Mouse (Mus musculus) urinary bladder, postnatal 10 days (tissue): ENCODE data around the gene Rfxap.
A peak's percentile ranks its signal among the peaks of the same experiment; 100 is the strongest.

Source experiments
- DNase-seq: peaks from one replicate; pipeline ENCODE4 v3.0.0; 2022; ENCODE audit warnings: low spot score

Rfxap gene

DNA sequence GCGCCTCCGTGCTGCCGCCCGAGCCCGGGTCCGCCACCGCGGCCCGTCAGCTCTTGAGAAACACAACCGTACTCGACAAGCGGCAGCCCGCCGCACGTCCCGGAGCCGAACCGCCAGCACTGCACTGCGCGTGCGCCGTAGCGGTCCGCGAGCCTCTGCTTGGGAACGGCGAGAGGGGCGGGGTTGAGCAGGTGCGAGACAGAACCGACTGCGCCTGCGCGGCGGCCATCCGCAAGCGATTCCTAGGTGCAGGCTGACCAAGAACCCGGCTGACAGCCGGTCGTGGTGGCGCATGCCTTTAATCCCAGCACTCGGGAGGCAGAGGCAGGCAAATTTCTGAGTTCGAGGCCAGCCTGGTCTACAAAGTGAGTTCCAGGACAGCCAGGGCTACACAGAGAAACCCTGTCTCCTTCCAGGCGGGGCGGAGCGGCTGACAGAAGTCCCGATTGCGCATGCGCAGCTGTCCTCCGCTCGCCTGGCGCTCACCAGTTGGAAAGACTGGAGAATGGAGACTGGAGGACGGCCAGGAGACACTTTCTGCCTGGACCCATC lies at the start of gene Rfxap:
Gene Rfxap, minus strand, starts transcription at position 126 of the 552 bp plus-strand sequence.
- DNase-seq = peak; percentile 77

DNA sequence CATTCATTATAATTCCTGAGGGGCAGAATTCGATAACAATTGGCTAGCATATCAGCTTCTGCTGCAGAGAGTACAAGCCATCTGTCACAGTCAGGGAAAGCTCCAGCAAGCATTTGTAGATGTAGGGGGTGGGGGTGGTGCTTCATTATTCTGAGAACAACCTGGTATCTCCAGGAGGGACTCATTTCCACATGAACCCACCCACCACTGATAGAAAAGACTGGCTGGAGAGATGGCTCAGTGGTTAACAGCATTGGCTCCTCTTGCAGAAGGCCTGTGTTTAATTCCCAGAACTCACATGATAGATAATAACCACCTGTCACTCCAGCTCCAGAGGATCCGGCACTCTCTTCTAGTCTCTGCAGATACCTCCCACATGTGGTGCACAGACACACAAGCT lies 27.8 kb upstream of the Rfxap start:
- no peak for DNase-seq

DNA sequence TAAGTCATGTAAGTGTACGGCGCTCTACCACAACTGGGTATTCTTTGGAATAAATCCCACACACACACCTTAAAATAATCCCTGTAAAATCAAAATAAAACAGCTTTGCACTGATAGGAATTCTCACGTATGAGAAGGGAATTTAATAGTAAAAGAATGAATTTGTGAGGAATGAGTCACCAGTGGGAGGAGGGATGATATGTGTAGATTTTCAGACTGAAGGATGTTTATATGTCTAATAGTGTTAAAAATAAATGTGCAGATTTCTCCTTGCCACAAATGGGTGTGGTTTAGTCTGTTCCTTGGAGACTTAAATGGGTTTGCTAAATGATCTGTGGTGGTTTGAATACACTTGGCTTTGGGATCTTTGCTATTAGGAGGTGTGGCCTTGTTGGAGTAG lies 24.9 kb upstream of the Rfxap start:
- DNase-seq = no peak

- DNase-seq = no peak
These were observed 14.9 kb upstream of the Rfxap start for GRCm38 (mm10) chr3:54822526-54822925.

DNA sequence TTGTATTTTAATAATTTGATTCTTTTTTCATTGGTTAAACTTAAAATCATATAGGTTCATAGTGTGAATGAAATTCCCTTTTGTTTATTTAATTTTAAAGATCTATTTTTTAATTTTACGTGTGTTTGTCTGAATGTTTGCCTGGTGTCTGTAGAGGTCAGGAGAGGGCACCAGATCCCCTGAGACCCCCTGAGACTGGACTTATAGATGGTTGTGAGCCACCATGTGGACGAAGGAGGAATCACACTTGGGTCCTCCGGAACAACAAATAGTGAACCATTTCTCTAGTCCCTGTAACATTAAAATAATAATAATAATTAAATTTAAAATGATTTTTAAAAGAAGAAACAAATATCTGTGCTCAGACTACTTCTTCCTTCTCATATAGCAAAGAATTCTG lies 7.7 kb upstream of the Rfxap start:
- no peak for DNase-seq

DNA sequence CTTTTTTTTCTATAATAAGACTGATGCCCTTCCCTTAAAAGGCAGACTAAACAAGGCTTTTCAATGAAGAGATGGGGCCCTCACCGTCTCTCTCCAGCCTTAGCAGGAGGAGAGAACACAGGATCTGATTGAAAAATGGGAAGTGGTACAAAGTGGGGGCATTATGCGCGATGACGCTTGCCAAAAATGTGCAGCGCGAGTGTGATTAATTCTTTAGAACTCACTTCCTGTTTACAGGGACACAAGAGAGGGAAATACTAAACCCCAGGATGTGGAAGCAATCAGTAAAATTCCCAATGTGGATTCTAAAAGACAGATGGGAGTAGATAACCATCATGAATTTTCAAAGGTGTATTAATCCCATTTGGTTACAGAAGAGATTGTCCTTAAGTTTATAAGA lies 7.0 kb upstream of the Rfxap start:
- no peak for DNase-seq

DNA sequence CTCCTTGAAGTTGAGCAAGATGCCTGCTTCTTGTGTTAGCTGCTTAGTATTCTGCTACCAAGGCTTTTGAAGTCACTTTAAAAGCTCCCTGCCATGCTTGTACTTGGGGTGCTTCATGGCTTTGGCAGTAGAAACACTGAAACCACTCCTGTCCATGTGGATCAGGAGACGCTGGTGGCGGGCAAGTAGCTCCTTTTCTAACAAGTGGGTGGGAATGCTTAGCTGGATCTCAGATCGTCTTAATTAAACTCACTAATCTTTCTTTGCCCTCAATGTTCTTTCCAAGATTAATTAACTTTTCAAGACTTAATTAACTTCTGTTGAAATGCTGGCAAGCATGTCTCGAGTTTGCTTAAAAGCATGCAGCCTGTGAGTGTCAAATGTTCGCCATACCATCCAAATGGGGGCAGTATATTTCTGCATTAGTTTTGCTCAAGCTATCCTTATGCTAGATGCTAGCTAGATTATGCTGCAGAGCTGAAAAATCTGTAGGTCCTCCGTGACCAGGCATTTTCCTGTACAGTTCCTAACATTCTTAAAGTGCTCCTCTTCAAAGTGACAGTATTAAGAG lies 5.9 kb upstream of the Rfxap start:
- no peak for DNase-seq

DNA sequence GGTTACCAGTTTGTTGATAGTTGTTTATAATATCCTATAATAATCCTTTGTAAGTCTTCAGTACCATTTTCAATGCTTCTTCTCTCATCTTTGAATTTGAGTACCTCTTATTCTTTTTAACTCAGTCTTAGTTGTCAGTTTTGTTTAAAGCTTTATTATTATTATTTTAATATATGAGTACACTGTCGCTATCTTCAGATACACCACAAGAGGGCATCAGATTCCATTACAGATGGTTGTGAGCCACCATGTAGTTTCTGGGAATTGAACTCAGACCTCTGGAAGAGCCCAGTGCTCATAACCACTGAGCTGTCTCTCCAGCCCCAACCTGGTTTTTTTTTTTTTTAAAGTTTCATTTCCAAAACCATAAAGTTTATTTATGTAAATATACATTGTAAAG lies 4.0 kb upstream of the Rfxap start:
- DNase-seq = no peak

- no peak for DNase-seq
These were observed 1.5 kb upstream of the Rfxap start for GRCm38 (mm10) chr3:54809111-54809510.

- DNase-seq = no peak
These were observed 430 bp downstream of the Rfxap start for GRCm38 (mm10) chr3:54807061-54807661.

DNA sequence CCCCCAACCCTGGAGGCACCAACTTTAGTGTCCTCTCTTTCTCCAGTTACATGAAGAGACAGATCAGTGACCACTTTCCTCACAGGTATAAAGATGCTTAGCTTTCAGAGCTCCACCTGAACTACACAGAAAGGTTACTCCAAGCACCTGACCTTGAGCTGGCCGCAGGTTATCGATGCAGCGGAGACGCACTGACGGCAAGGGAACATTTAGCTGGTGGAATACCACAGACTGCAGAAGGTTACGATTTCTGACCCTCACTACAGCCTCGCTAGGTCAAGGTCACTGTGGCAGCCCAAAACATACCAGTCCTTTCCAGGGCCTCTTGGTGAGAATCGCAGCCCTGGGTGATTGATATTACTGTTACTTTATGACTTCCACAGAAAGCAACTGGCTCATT lies 3.9 kb downstream of the Rfxap start:
- no peak for DNase-seq

GRCm38 (mm10) chr3:54797211-54797610 lies 10.4 kb downstream of the Rfxap start:
- no peak for DNase-seq

- DNase-seq = no peak
These were observed 11.8 kb downstream of the Rfxap start for GRCm38 (mm10) chr3:54795806-54796205.

DNA sequence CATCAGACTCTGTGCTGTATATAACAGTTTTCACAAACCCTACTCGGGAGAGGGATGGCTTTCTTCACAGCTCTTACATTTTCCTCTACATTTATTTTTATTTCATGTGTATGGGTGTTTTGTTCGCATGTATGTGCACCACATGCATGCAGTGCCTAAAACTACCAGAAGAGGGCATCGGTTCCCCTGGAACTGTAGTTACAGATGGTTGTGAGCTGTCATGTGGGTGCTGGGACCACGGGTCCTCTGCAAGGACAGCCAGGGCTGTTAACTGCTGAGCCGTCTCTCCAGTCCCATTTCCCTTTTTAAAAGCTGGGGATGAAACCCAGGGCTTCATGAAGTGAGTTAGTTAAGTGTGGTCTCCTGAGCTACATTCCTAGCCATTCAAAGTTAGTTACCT lies 12.2 kb downstream of the Rfxap start:
- no peak for DNase-seq

DNA sequence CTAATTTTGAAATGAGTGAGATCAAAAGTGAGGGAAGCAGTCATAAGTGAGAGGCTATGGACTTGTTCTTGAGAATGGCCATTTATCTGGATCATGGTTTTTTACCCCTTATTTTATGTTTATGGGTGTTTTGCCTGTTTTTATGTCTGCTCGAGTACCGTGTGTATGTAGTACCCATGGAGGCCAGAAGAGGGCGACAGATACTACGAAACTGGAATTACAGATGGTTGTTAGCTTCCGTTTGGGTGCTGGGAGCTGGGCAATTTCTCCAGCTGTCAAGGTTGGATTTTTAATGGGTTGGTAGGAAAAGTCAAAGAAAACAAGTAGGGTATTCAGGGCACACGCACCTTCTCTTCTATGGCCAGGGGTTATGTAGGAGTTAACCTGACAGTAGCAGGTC lies 13.8 kb downstream of the Rfxap start:
- DNase-seq = no peak

DNA sequence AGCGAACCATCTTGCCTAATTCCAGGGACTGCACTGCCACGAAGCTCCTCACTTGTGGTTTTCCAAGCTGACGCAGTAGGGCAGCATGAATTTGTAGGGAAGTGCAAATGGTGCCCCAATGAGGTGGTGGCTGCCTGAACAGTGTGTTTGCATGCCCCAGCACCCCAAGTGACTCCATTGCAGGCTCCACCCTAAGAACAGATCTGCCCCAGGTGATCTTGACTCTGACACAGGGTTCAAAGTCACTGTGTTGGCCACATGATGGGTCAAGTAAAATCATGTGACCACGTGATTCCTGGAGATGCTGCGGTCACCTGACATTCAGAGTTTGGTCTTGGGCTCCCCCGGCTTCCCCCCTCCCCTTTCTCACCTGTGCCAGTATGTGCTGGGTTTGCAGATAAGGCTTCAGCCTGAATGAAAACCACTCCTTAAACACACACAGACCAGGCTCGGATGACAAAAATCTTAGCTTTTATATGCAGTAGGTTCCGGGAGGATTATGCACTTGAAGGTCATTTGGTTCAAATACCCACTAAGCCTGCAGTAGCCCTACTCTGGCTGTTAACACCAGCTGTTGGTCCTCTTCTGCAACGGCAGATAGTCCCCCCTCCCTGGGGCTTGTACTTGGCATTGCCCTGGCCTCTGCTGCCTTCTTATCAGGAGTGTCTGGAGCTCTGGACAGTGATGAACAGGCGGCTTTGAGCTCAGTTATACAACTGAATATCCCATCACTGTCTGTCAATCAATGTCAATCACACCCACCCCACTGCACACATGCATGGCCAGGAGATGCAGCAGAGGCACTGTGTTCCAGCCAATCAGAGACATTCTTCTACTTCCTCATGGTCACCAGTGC lies 15.5 kb downstream of the Rfxap start:
- DNase-seq = no peak

- DNase-seq = no peak
These were observed 17.0 kb downstream of the Rfxap start for GRCm38 (mm10) chr3:54790601-54791000.

DNA sequence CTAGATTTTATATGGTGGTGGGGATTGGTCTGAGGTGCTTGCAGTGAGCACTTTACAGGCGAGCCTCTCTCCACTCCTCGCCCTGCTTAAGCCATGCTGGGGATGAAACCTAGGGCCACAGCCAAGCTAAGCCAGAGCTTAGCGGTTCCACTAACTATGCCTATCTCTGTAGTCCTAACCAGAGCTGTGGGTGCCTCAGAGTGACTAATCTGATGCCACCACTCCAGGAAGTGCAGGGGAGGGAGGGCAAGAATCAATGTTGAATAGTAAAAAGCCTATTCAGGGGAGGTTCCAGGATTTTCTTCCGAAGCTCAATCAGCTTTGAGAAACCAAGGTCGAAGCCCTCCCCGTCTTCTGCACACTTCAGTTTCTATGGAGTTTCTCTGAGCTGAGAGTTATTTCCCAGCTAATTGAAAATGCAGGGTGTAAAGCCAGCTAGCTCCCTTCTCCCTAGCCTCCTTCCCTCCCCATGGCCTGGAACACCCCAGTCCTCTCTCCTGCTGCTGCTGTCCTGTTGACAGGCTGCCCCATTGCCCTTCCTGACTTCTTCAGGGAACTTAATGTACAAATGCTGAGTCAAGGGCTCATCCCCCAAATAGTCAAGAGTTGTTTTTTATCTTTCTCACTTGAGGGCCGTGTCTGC lies 31.5 kb downstream of the Rfxap start:
- no peak for DNase-seq

GRCm38 (mm10) chr3:54773613-54774012 lies 34.0 kb downstream of the Rfxap start:
- no peak for DNase-seq

- no peak for DNase-seq
These were observed 38.0 kb downstream of the Rfxap start for GRCm38 (mm10) chr3:54769349-54770275.

- DNase-seq = no peak
These were observed 39.0 kb downstream of the Rfxap start for GRCm38 (mm10) chr3:54768592-54768991.
